Mouse (Mus musculus) hindbrain, postnatal 0 days (tissue): ENCODE measurements at regions not wholly inside any gene's neighbourhood (a gene's known extent, or its start where the extent isn't known, plus 50 kb on each side); places are given as distances from the start of the nearest gene placed in this dataset.

Experiments used
- ATAC-seq: fragments of 200-750 bp; cut with Nextera tagmentation; 2 replicates; pipeline ENCODE4 v1.8.0; 2017; ENCODE audit warnings: mild to moderate bottlenecking, moderate TSS enrichment, moderate library complexity
- DNase-seq: peaks from one replicate; pipeline ENCODE4 v3.0.0-alpha.2; 2015; ENCODE audit warnings: low spot score
- H3K27ac ChIP-seq: fragments of 300-500 bp; sonication (generic); 2 replicates; pipeline ENCODE4 v1.5.1; 2014; ENCODE audit warnings: mild to moderate bottlenecking
- H3K27me3 ChIP-seq: fragments of 300-500 bp; sonication (generic); 2 replicates; pipeline ENCODE4 v1.6.1; 2014; ENCODE audit warnings: low read length, mixed read lengths; ENCODE audit not compliant: insufficient read depth
- H3K36me3 ChIP-seq: fragments of 300-500 bp; sonication (generic); 2 replicates; pipeline ENCODE4 v1.6.1; 2014; ENCODE audit warnings: low read length, mixed read lengths; ENCODE audit not compliant: insufficient read depth
- H3K4me1 ChIP-seq: fragments of 300-500 bp; sonication (generic); 2 replicates; pipeline ENCODE4 v1.6.1; 2014; ENCODE audit warnings: antibody characterized with exemption, low read length, mixed read lengths; ENCODE audit not compliant: insufficient read depth
- H3K4me2 ChIP-seq: fragments of 300-500 bp; sonication (generic); 2 replicates; pipeline ENCODE4 v1.6.1; 2014; ENCODE audit warnings: low read depth, mild to moderate bottlenecking, low read length, moderate library complexity, mixed read lengths
- H3K4me3 ChIP-seq: fragments of 300-500 bp; sonication (generic); 2 replicates; pipeline ENCODE4 v1.5.1; 2014; ENCODE audit warnings: low read length
- H3K9ac ChIP-seq: fragments of 300-500 bp; sonication (generic); replicated peaks from 2 replicates; pipeline ENCODE4 v1.6.1; 2014; ENCODE audit warnings: mild to moderate bottlenecking, low read length, moderate library complexity, mixed read lengths
- H3K9me3 ChIP-seq: fragments of 300-500 bp; sonication (generic); 2 replicates; pipeline ENCODE4 v1.6.1; 2016; ENCODE audit warnings: low read length, mixed read lengths
- CTCF ChIP-seq: IDR thresholded peaks from 2 replicates; pipeline ENCODE4 v1.5.1; 2016; ENCODE audit warnings: antibody characterized with exemption, control low read depth, low read depth
- WGBS: fragments of 180-500 bp; shearing (Covaris S2); extraction: QIAGEN DNeasy Blood & Tissue Kit; methylation state at CpG from one replicate; pipeline ENCODE4 v1.1.7; 2014; 5-methylcytosine and 5-hydroxymethylcytosine counted together

DNA sequence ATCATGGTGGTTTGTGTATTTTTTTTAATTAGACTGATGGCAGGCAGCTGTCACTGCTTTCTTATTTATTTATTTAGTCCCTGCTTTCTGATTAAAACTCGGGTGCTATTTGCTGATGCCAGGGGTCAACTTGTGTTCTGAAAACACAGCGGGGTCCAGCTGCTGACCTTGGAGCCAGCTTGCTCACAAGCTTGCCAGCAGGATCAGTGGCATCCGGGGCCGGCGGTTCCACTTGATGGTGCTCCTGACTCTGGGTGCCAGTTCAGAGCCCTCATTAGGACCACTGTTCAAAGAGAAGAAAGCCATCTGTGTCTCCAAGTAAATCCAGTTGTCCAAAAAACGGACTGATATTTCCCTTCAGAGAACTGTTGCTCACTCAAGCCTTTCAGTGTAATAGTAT lies 57.2 kb upstream of the Podxl start:
- DNase-seq (no peak), ATAC-seq (no peak)
- WGBS: 74% methylated on average over 6 of the region's 6 CpGs
- H3K36me3 ChIP-seq: no peaks in the 10 kb centered on the region
- no peaks in the 10 kb centered on the region for H3K4me1 ChIP-seq
- H3K9me3 ChIP-seq: no peaks in the 10 kb centered on the region
- no peak overlapping the region for H3K4me3 ChIP-seq
- no peaks in the 10 kb centered on the region for H3K27me3 ChIP-seq
- H3K27ac ChIP-seq: no peak overlapping the region
- no peak overlapping the region for H3K9ac ChIP-seq
- TF ChIP-seq CTCF: no peak
- no peak overlapping the region for H3K4me2 ChIP-seq

DNA sequence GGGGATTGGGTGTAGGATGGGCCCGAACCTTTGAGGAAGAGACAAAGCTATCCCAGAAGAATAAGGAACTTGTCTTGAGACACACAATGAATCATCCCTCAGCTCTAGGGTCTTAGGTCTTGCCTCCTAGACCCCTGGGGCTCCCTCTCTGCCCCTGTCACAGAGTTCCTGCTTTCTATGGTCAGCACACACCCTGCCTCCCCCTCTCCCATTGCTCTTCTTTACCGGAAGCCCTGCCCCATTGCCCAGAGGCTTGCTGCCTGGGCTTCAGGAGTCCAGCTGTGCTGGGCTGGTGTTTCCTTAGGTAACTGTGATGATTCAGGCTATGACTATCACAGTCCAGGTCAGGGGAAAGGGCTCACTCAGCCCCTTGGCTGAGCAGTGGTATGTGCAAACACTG lies 55.1 kb upstream of the Podxl start:
- DNase-seq (no peak), ATAC-seq (no peak)
- Histone ChIP-seq H3K4me1 (no peaks in the 10 kb centered on the region), H3K36me3 (no peaks in the 10 kb centered on the region), H3K4me3 (no peak overlapping the region), H3K27ac (no peak overlapping the region), H3K9me3 (no peaks in the 10 kb centered on the region), H3K27me3 (no peaks in the 10 kb centered on the region), H3K4me2 (no peak overlapping the region), H3K9ac (no peak overlapping the region)
- TF ChIP-seq CTCF: no peak
- WGBS: 91% methylated on average over 2 of the region's 2 CpGs

DNA sequence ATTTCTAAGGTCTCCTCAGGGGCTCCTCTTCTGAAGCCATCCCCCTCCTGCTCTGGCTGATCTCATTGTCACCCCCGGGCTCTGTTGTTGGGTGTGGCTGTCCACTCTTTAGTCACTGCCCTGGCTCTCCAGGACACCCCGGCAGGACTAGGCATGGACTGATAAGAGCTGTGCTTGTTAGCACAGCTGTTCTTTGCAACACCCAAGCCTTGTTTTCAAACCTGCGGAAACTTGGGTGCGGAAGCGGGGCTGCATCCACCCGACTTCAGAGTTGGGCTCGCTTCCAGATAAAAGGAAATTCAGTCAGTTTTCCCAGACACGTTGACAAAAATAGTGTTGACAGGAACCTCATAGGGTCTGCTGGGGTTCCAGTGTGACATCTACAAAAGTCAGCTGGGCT lies 53.6 kb upstream of the Podxl start:
- Histone ChIP-seq H3K4me1 (no peaks in the 10 kb centered on the region), H3K9ac (no peak overlapping the region), H3K9me3 (no peaks in the 10 kb centered on the region), H3K27ac (no peak overlapping the region), H3K36me3 (no peaks in the 10 kb centered on the region), H3K4me2 (no peak overlapping the region), H3K4me3 (no peak overlapping the region), H3K27me3 (no peaks in the 10 kb centered on the region)
- ATAC-seq (no peak), DNase-seq (no peak)
- no peak for TF ChIP-seq CTCF
- 80% methylated on average over 8 of the region's 8 CpGs for WGBS

DNA sequence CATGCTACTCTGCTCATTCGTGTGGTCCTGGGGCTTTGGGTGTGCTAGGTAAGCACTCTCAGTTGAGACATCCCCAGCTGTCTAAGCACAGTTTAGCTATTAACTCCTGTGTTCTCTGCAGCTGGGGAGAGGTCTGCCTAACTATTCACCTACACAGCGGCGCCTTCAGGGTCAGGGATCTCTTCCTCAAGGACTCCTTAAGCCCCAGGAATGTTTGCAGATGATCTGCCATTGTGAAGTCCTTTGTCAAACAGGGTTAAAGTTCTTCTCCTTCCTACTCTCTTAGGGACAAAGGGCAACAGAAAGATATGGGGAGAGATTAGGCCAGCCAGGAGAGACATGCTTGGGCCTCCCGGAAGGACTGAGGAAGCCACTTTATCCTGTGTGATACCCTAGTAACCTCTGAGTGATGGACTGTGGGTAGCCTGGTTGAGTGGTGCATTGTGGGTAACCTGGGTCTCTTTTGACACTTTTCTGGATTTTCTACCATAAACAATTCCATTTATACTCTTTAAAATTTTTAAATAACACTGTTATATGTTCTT lies 51.7 kb upstream of the Podxl start:
- 85% methylated on average over 4 of the region's 4 CpGs for WGBS
- H3K4me2 ChIP-seq: no peak overlapping the region

DNA sequence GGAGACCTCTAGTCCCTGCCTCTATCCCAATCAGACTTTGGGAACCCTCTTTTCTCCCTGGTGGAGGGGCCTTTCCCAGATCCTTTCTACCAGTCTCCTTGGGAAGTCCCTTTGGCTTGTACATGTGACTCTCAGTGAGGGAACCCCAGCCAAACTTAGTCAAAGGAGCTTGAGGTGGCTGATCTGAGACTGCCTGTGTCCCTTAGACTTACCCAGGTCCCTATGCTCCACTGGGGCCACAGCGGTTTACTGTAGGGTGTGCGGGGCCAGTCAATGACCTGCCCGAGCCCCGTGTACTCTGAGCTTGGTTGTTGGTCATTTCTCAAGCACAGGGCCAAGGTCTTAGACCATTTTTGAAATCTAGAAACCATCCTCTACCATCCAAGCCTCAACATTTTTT lies 50.8 kb upstream of the Podxl start:
- DNase-seq (no peak), ATAC-seq (no peak)
- 98% methylated on average over 4 of the region's 4 CpGs for WGBS
- no peak overlapping the region for H3K27ac ChIP-seq
- no peak overlapping the region for H3K9ac ChIP-seq
- H3K9me3 ChIP-seq: no peaks in the 10 kb centered on the region
- H3K27me3 ChIP-seq: no peaks in the 10 kb centered on the region
- no peaks in the 10 kb centered on the region for H3K4me1 ChIP-seq
- H3K4me2 ChIP-seq: no peak overlapping the region
- H3K4me3 ChIP-seq: no peak overlapping the region
- no peaks in the 10 kb centered on the region for H3K36me3 ChIP-seq
- no peak for TF ChIP-seq CTCF

More for the DNA sequence above, 51.7 kb upstream of the Podxl start:
- no peak overlapping the region for H3K4me3 ChIP-seq
- no peaks in the 10 kb centered on the region for H3K9me3 ChIP-seq
- H3K27me3 ChIP-seq: no peaks in the 10 kb centered on the region
- H3K9ac ChIP-seq: no peak overlapping the region
- H3K27ac ChIP-seq: no peak overlapping the region
- ATAC-seq (no peak), DNase-seq (no peak)
- H3K36me3 ChIP-seq: no peaks in the 10 kb centered on the region
- TF ChIP-seq CTCF: no peak
- no peaks in the 10 kb centered on the region for H3K4me1 ChIP-seq

DNA sequence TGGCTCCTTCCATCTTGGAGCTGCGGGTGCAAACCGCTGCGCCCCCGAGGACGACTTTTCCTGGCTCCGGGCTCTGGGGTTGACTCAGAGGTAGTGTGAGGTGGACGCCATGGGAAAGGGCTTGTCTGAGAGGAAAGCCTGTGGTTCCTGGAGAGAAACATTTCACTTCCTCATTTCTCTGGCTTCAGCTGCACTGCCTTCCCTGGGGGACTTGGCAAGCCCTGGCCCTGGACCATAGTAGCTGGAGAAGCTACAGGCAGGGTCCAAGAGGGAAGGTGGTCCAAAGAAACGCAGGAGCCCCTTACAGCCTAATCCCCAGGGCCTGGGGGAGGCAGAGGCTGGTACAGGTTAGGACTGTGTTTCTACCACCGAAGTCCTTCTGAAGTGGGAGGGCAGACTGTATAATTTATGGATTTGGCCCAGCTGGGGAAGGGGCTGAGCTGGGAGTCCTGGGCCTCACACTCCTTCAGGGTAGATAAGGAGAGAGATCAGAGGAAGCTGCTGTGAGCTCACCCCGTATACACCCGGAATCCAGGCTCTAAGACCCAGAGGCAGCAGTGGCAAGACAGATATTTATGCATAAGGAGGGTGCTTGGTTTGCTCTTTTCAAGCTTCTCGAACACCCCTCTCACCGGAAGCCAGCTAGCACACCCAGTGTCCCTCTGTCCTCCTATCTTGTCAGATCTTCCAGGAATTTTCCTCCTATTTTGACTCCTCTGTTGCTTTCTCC lies 50.0 kb upstream of the Podxl start:
- no peaks in the 10 kb centered on the region for H3K4me1 ChIP-seq
- H3K27me3 ChIP-seq: no peaks in the 10 kb centered on the region
- no peak for TF ChIP-seq CTCF
- WGBS: 78% methylated on average over 13 of the region's 13 CpGs
- H3K4me2 ChIP-seq: no peak overlapping the region
- no peak overlapping the region for H3K4me3 ChIP-seq
- ATAC-seq (no peak), DNase-seq (no peak)
- no peaks in the 10 kb centered on the region for H3K36me3 ChIP-seq
- H3K27ac ChIP-seq: no peak overlapping the region
- H3K9me3 ChIP-seq: no peaks in the 10 kb centered on the region
- H3K9ac ChIP-seq: no peak overlapping the region
